Mouse (Mus musculus) lung, embryonic 14.5 days (tissue): Measurements from ENCODE around the gene Ppt1. TPM values are rescaled to one million over a fixed set of nuclear protein-coding genes. Genes with fewer than 3 reads are reported as not detected.

Experiments
- ATAC-seq: fragments of 200-750 bp; cut with Nextera tagmentation; 2 replicates; pipeline ENCODE4 v1.8.0; 2017; ENCODE audit warnings: mild to moderate bottlenecking, moderate TSS enrichment, moderate library complexity; ENCODE audit not compliant: insufficient read depth
- DNase-seq: peaks from one replicate; pipeline ENCODE4 v3.0.0-alpha.2; 2015
- H3K27ac ChIP-seq: fragments of 300-500 bp; sonication (generic); 2 replicates; pipeline ENCODE4 v1.5.1; 2014; ENCODE audit warnings: low read depth, mild to moderate bottlenecking, moderate library complexity
- H3K27me3 ChIP-seq: fragments of 300-500 bp; sonication (generic); 2 replicates; pipeline ENCODE4 v1.6.1; 2014; ENCODE audit warnings: low read length, control low read depth; ENCODE audit not compliant: insufficient read depth
- H3K36me3 ChIP-seq: fragments of 300-500 bp; sonication (generic); 2 replicates; pipeline ENCODE4 v1.6.1; 2014; ENCODE audit warnings: control low read depth; ENCODE audit not compliant: insufficient read depth
- H3K4me1 ChIP-seq: fragments of 300-500 bp; sonication (generic); 2 replicates; pipeline ENCODE4 v1.6.1; 2014; ENCODE audit warnings: antibody characterized with exemption, control low read depth; ENCODE audit not compliant: insufficient read depth
- H3K4me2 ChIP-seq: fragments of 300-500 bp; sonication (generic); 2 replicates; pipeline ENCODE4 v1.6.1; 2014; ENCODE audit warnings: mild to moderate bottlenecking
- H3K4me3 ChIP-seq: fragments of 300-500 bp; sonication (generic); 2 replicates; pipeline ENCODE4 v1.5.1; 2014; ENCODE audit warnings: low read depth, low read length
- H3K9ac ChIP-seq: fragments of 300-500 bp; sonication (generic); 2 replicates; pipeline ENCODE4 v1.6.1; 2014
- H3K9me3 ChIP-seq: fragments of 300-500 bp; sonication (generic); 2 replicates; pipeline ENCODE4 v1.6.1; 2016; ENCODE audit warnings: low read depth, low read length, control low read depth
- CTCF ChIP-seq: IDR thresholded peaks from 2 replicates; pipeline ENCODE4 v1.5.1; 2016; ENCODE audit warnings: antibody characterized with exemption, low read depth
- WGBS: fragments of 180-500 bp; shearing (Covaris S2); extraction: QIAGEN DNeasy Blood & Tissue Kit; methylation state at CpG from one replicate; pipeline ENCODE4 v1.1.7; 2014; 5-methylcytosine and 5-hydroxymethylcytosine counted together
- polyA plus RNA-seq: library from polyadenylated mRNA; unstranded; fragments of >200 nt; fragmentation: Nextera tagmentation; extraction: Ambion mirVana; gene quantifications from 2 replicates; pipeline ENCODE4 v1.2.1, GENCODE M21; 2014

The Ppt1 gene
- polyA plus RNA-seq, 1 experiment from 2014 or later, result 65.7 TPM

DNA sequence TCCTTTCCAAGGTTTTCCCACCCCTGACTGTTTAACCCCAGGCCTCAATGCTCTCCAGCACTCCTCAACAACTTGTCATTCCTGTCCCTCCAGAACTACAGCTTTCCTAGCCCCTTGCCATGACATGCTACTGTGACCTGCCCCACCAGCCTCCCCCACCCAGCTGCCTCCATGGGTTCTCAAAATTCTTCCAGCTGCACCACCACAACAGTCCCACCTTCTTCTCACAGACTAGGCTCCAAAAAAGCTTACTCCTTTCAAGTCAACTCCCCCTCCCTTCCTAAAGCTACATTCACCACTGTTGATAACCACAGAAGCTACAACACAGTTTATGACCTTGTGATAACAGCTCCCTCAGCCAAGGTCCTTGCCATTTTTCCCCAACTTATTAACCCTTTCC, 8.4 kb upstream of the Ppt1 start:
- no peaks in the 10 kb centered on the region for H3K9me3 ChIP-seq
- H3K4me1 ChIP-seq, result no peaks in the 10 kb centered on the region
- H3K27ac ChIP-seq, result no peak overlapping the region
- no peaks in the 10 kb centered on the region for H3K36me3 ChIP-seq
- no peak for TF ChIP-seq CTCF
- no peak overlapping the region for H3K4me3 ChIP-seq
- no peak overlapping the region for H3K9ac ChIP-seq
- H3K27me3 ChIP-seq, result no peaks in the 10 kb centered on the region
- no peak overlapping the region for H3K4me2 ChIP-seq
- DNase-seq (no peak), ATAC-seq (no peak)

DNA sequence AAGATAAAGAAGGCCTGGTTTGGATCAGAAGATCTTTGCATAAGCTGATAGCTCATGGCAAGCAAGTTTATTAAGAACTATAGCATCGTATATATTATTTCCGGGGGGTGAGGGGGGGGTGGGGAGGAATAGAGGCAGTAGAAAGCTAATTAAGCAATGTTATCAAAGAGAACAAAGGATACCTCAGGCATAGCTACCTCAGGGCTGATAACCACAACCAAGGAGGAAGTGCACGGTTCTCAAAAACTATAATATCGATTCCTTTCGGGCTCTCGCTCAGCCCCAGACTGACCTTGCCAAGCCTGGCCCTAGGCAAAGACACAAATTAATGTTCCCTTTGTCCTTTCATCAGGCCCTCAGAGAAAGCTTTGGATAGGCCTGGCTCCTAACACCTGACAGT, 6.7 kb upstream of the Ppt1 start:
- Histone ChIP-seq H3K9ac (no peak overlapping the region), H3K4me3 (no peak overlapping the region), H3K36me3 (no peaks in the 10 kb centered on the region), H3K4me1 (no peaks in the 10 kb centered on the region), H3K27me3 (no peaks in the 10 kb centered on the region), H3K4me2 (no peak overlapping the region), H3K27ac (no peak overlapping the region), H3K9me3 (no peaks in the 10 kb centered on the region)
- 87% methylated on average over 6 of the region's 6 CpGs for WGBS
- no peak for DNase-seq
- no peak for ATAC-seq
- TF ChIP-seq CTCF, result no peak

DNA sequence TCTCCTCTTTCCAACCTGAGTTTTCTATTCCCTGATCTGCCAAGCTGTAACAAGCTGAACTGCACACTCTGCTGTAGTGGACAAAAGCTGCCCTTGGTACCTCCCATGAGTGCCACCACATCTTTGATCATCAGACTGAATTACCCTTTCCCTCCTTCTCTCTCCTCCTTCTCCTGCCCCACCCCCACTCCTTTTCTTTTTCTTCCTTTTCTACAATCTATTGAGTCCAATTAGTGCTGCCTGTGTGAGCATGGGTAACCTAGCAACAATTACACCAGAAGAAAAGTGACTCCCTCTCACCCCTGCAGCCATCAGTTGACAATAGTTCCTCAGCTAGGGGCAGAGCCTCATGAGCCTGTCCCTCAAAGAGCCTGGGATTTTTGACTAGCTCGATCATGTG, 4.2 kb upstream of the Ppt1 start:
- no peaks in the 10 kb centered on the region for H3K36me3 ChIP-seq
- no peak overlapping the region for H3K4me2 ChIP-seq
- H3K27ac ChIP-seq, result no peak overlapping the region
- H3K4me3 ChIP-seq, result no peak overlapping the region
- no peaks in the 10 kb centered on the region for H3K9me3 ChIP-seq
- no peak for DNase-seq
- TF ChIP-seq CTCF, result no peak
- H3K9ac ChIP-seq, result no peak overlapping the region
- no peaks in the 10 kb centered on the region for H3K4me1 ChIP-seq
- H3K27me3 ChIP-seq, result no peaks in the 10 kb centered on the region
- 83% methylated on average over 1 of the region's 1 CpGs for WGBS
- ATAC-seq, result no peak

DNA sequence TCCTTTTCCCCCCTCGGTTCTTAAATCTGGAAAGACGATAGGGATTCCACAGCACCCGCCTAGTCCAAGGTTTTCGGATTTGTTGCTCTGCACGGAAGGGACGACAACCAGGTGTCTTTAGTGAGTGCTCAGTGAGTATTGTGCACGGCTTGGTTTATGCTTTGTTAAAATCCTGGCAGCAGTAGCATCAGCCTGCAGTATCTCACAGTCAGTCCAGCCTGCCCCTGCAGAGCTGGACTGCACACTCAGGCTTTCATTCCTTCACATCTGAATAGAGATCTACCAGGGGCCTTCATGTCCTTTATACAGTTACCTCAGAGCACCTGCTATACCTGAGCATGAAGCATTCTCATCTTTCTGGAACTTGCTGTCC, 347 bp downstream of the Ppt1 start:
- ATAC-seq (peak; percentile 56), DNase-seq (no peak)
- H3K4me1 ChIP-seq, result no peaks in the 10 kb centered on the region
- no peak overlapping the region for H3K27ac ChIP-seq
- TF ChIP-seq CTCF, result no peak
- peak overlapping the region; percentile 87 for H3K4me2 ChIP-seq
- H3K4me3 ChIP-seq, result peak overlapping the region; percentile 71
- WGBS, result under 1% methylated on average over 7 of the region's 7 CpGs
- no peaks in the 10 kb centered on the region for H3K36me3 ChIP-seq
- no peaks in the 10 kb centered on the region for H3K9me3 ChIP-seq
- no peaks in the 10 kb centered on the region for H3K27me3 ChIP-seq
- peak overlapping the region; percentile 71 for H3K9ac ChIP-seq

DNA sequence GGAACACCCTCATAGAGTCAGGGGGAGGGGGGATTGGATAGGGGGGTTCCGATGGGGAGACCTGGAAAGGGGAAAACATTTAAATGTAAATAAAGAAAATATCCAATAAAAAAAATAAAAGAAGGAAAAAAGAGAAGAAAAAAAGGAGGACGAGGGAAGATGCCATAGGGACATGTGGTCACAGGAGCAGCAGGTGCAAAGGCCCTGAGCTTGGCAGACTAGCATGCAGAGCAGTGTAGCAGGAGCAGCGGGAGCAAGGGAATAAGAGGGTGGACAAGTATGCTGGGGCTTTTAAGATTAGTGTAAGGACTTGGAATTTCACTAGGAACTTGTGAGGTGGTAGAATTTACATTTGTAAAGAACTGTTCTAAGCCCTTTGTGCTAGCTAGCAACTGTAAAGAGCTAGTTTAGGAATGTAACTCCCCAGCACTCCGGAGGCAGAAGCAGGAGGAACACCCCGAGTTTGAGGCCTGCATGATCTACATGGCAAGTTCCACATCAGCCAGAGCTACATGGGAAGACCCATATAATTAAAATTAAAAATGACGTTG, 1.2 kb downstream of the Ppt1 start:
- no peak for ATAC-seq
- H3K9ac ChIP-seq, result no peak overlapping the region
- H3K27ac ChIP-seq, result no peak overlapping the region
- H3K4me2 ChIP-seq, result peak overlapping the region; percentile 87; the same call in 1 of the 2 replicates
- TF ChIP-seq CTCF, result no peak
- no peaks in the 10 kb centered on the region for H3K36me3 ChIP-seq
- H3K9me3 ChIP-seq, result no peaks in the 10 kb centered on the region
- H3K4me1 ChIP-seq, result no peaks in the 10 kb centered on the region
- H3K27me3 ChIP-seq, result no peaks in the 10 kb centered on the region
- DNase-seq, result no peak
- WGBS, result 65% methylated on average over 6 of the region's 6 CpGs
- H3K4me3 ChIP-seq, result no peak overlapping the region; the same call in 1 of the 2 replicates

DNA sequence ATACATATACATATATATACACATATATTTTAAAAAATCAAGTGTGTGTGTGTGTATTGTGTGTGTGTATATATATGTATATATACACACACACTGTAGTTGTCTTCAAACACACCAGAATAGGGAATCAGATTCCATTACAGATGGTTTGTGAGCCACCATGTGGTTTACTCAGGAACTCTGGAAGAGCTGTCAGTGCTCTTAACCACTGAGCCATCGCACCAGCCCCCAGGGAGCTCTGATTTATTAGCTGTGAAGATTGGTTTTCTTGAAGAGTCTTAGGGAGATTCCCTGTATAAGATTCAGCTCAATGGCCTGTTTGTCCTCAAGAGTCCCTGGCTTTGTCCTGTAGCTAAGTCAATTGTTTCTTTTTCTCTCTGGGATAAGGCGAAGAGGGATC, 2.0 kb downstream of the Ppt1 start:
- 75% methylated on average over 2 of the region's 2 CpGs for WGBS
- Histone ChIP-seq H3K27ac (no peak overlapping the region), H3K9me3 (no peaks in the 10 kb centered on the region), H3K36me3 (no peaks in the 10 kb centered on the region), H3K4me3 (no peak overlapping the region), H3K4me1 (no peaks in the 10 kb centered on the region), H3K9ac (no peak overlapping the region), H3K4me2 (no peak overlapping the region), H3K27me3 (no peaks in the 10 kb centered on the region)
- DNase-seq (no peak), ATAC-seq (no peak)
- TF ChIP-seq CTCF, result no peak

DNA sequence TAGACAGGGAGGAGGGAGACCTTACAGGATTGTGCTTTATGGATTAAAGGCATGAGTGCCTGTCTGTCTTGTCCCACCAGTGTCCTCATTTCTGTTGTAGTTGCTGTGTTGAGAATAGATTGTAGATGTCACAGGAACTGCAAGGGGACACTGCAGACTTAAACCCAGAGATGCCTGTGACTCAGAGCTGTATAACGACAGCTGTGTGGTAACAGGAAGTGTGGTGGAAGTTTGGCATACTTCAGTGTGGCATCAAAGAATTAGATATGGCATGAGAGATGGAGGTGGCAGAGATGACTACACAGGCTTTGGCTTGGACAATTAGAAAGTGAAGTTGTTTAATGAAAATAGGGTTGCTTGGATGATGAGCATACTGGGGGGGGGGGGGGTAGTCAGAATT, 2.4 kb downstream of the Ppt1 start:
- Histone ChIP-seq H3K9me3 (no peaks in the 10 kb centered on the region), H3K27ac (no peak overlapping the region), H3K27me3 (no peaks in the 10 kb centered on the region), H3K4me3 (no peak overlapping the region), H3K9ac (no peak overlapping the region), H3K4me2 (no peak overlapping the region), H3K4me1 (no peaks in the 10 kb centered on the region), H3K36me3 (no peaks in the 10 kb centered on the region)
- DNase-seq (no peak), ATAC-seq (no peak)
- no peak for TF ChIP-seq CTCF
- 67% methylated on average over 1 of the region's 1 CpGs for WGBS

DNA sequence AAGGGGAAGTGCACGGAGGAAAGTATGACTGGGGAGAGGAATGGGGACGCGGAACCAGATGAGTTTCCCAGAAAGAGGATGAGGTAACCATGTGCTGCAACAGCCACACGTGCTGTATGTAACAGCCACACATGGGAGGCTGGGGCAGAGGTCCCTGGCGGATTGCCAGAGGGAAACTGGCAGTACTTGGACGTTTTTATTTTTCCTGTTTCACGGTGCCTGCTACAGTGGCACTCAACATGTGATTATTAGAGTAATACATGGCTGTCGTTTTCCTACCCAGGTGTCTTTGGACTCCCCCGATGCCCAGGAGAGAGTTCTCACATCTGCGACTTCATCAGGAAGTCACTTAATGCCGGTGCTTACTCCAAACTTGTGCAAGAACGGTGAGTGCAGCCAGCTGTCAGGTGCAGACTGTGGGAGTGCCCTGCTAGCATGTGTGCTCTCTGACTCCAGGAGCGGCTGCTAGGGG, 12.1 kb downstream of the Ppt1 start:
- Histone ChIP-seq H3K36me3 (peaks cover 60% of the 10 kb centered on the region), H3K4me3 (no peak overlapping the region), H3K9me3 (no peaks in the 10 kb centered on the region), H3K27ac (no peak overlapping the region), H3K4me2 (no peak overlapping the region), H3K27me3 (no peaks in the 10 kb centered on the region), H3K4me1 (no peaks in the 10 kb centered on the region), H3K9ac (no peak overlapping the region)
- no peak for TF ChIP-seq CTCF
- ATAC-seq (no peak; the same call in 1 of the 2 replicates), DNase-seq (peak; percentile 54)
- 61% methylated on average over 13 of the region's 13 CpGs for WGBS
